Mouse (Mus musculus) myocyte (in vitro differentiated cells): ENCODE measurements around the gene Duox2.

Experiments
- CEBPB ChIP-seq: IDR thresholded peaks from 2 replicates; pipeline ENCODE4 v1.6.1; 2011; ENCODE audit warnings: mild to moderate bottlenecking, moderate library complexity; ENCODE audit not compliant: poor library complexity, insufficient read depth, severe bottlenecking
- E2F4 ChIP-seq: IDR thresholded peaks from one replicate; pipeline ENCODE4 v1.6.1; 2011; ENCODE audit warnings: mild to moderate bottlenecking, control low read depth, moderate library complexity; ENCODE audit not compliant: insufficient read depth
- MAX ChIP-seq: IDR thresholded peaks from one replicate; pipeline ENCODE4 v1.6.1; 2011; ENCODE audit warnings: low read depth, mild to moderate bottlenecking, control low read depth
- MYOG ChIP-seq, 3 experiments: IDR thresholded peaks; one replicate each; pipeline ENCODE4 v1.6.1; 2011; ENCODE audit warnings: control low read depth in 2 of 3, low read depth in 2 of 3, mild to moderate bottlenecking in 2 of 3; ENCODE audit not compliant: insufficient read length in 2 of 3, control insufficient read depth in 1 of 3, insufficient read depth in 1 of 3
- POLR2A ChIP-seq: IDR thresholded peaks from one replicate; pipeline ENCODE4 v1.6.1; 2011; ENCODE audit warnings: low read depth, mild to moderate bottlenecking, control low read depth, moderate library complexity; ENCODE audit not compliant: insufficient read length
- POLR2AphosphoS2 ChIP-seq: IDR thresholded peaks from one replicate; pipeline ENCODE4 v1.6.1; 2011; ENCODE audit warnings: low read depth, control low read depth; ENCODE audit not compliant: insufficient read length
- REST ChIP-seq: IDR thresholded peaks from one replicate; pipeline ENCODE4 v1.6.1; 2011; ENCODE audit warnings: mild to moderate bottlenecking, control low read depth, moderate library complexity; ENCODE audit not compliant: insufficient read depth, insufficient read length
- TCF12 ChIP-seq: IDR thresholded peaks from one replicate; pipeline ENCODE4 v1.6.1; 2011; ENCODE audit warnings: mild to moderate bottlenecking, control low read depth; ENCODE audit not compliant: poor library complexity, insufficient read depth, severe bottlenecking
- TCF3 ChIP-seq: IDR thresholded peaks from one replicate; pipeline ENCODE4 v1.6.1; 2011; ENCODE audit warnings: low read depth, control low read depth; ENCODE audit not compliant: insufficient read length
- USF1 ChIP-seq: IDR thresholded peaks from one replicate; pipeline ENCODE4 v1.6.1; 2011; ENCODE audit warnings: low read depth, mild to moderate bottlenecking, control low read depth, moderate library complexity

DNA sequence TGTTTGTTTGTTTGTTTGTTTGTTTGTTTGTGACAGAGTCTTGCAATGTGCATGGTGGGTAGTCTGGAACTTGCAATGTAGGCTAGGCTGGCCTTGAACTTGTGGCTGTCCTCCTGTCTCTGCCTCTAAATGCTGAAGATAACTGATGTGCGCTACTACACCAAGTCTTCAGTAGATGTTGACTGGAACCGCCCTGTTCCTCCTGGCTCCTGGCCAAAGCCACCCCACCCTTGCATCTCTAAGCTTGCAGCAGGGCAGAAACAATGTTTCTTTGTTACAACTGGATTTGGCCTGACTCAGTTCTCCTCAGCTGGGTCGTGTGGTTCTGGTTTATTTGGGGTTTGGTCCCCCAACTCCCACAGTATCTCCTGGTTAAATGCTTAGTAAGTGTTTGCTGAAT lies 35.9 kb upstream of the Duox2 start:
- TF ChIP-seq POLR2A (no peak), E2F4 (no peak), POLR2AphosphoS2 (no peak), TCF12 (no peak), USF1 (no peak), TCF3 (no peak), MYOG (IDR thresholded peaks at IDR 0.05; ENCODE audit: control insufficient read depth in 1 of 3, insufficient read depth in 1 of 3, insufficient read length in 2 of 3, low read depth in 2 of 3) (no peak), CEBPB (no peak), MAX (no peak), REST (no peak)
